Mouse (Mus musculus): ENCODE measurements around the gene Lsamp.

GRCm38 (mm10) chr16:40971382-40971781 lies 987.2 kb downstream of the Lsamp start:
- no peak for TF ChIP-seq TAL1 (IDR thresholded peaks at IDR 0.05; ENCODE audit: low read length)
- TF ChIP-seq GATA1 (IDR thresholded peaks at IDR 0.05; ENCODE audit: low read length), result no peak
